Mouse (Mus musculus) adrenal gland, postnatal 10 days (tissue): ENCODE measurements around the gene Olfr239. TPM values are rescaled to one million over a fixed set of nuclear protein-coding genes. Genes with fewer than 3 reads are reported as not detected.
"Not testable (repeated sequence)": the region's sequence is repeated elsewhere in the genome, so short reads cannot be mapped to it uniquely, and the experiment has no call there.

ENCODE experiments used
- DNase-seq: peaks from one replicate; pipeline ENCODE4 v3.0.0; 2021; ENCODE audit warnings: mixed read lengths
- long read RNA-seq, 2 experiments: library from polyadenylated mRNA; stranded (forward); transcript quantifications; one replicate each; pipeline ENCODE4 v2.0.0; 2021
- total RNA-seq, 2 experiments: library from RNA; stranded (reverse); gene quantifications; 2 replicates each; pipeline ENCODE4 v1.2.3; 2021

Olfr239 gene
- not detected for total RNA-seq
- long read RNA-seq, experiment 1 = 0 reads
- long read RNA-seq, experiment 2 = 0 reads

DNA sequence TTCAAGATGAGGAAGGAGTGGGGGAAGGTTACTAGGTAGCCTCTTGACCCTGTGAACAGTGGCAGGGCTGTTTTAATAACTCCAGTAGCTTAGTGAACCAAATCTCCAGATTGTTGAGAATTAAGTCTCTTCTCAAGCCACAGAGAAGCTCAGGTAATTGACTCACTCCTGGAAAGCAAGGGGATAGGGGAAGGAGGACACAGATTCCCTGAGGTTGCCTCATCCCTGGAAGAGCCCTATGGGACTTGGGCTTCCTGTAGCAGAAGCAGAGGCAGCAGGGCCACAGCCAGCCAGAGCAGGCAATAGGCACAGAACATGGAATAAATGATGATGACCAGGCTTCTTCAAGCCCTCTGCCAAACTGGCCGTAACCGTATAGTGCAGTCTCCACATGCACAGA lies at the start of gene Olfr239:
Gene Olfr239, plus strand, starts transcription at position 301 of the 400 bp plus-strand sequence.
- not testable (repeated sequence) for DNase-seq

DNA sequence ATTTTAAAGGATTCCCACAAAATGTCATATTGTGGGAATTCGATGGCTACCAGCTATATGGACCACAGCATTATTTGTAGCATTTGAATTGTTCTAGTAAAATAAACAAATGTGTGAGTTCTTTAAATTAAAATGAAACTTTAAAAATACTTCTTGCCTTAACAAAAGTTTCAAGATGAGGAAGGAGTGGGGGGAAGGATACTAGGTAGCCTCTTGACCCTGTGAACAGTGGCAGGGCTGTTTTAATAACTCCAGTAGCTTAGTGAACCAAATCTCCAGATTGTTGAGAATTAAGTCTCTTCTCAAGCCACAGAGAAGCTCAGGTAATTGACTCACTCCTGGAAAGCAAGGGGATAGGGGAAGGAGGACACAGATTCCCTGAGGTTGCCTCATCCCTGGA lies 23.0 kb upstream of the Olfr239 start, which contains the start of gene Olfr55:
Gene Olfr55, plus strand, starts transcription at position 301 of the 400 bp plus-strand sequence.
- not testable (repeated sequence) for DNase-seq

DNA sequence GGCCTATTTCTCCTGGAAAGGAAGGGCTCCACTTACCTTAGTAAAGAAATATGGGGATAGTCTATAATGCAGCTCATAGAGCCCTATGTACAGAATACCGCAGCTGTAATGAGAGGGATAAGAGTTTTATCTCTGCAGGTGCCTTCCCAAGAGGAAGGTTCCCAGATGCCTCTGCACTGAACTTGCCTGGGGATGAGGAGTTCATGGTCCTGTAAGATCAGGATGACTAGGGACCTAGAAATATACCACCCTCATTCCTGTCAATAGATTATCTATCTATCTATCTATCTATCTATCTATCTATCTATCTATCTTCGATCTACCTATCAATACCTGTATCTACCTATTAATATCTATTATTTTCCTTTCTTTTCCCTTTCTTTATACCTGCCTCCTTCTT lies 30.5 kb downstream of the Olfr239 start, which contains the start of gene Olfr1564:
Gene Olfr1564, minus strand, starts transcription at position 101 of the 400 bp plus-strand sequence.
- DNase-seq = no peak

GRCm38 (mm10) chr17:33236646-33237045 lies 45.5 kb downstream of the Olfr239 start:
- DNase-seq = peak; percentile 3

Other genes with a start within 250 kb of the Olfr239 start
- gene Cyp4f13, start 243.9 kb upstream of the Olfr239 start, total RNA-seq = 10 to 100 TPM; 41.5 to 56.3 TPM
- 1 to 10 TPM; 4.4 TPM for gene Zfp472, start 225.5 kb upstream of the Olfr239 start, total RNA-seq
- gene Zfp952, start 198.2 kb upstream of the Olfr239 start, total RNA-seq = 1 to 10 TPM; 7.6 to 9.9 TPM
- gene Zfp763, start 157.9 kb upstream of the Olfr239 start, total RNA-seq = 1 to 10 TPM; 5.9 to 8.7 TPM
- not detected for gene 4921501E09Rik, start 123.2 kb upstream of the Olfr239 start, total RNA-seq
- 10 to 100 TPM in 1 of 2 experiments, 1 to 10 TPM in 1; 6.3 to 11.1 TPM for gene Zfp563, start 102.0 kb upstream of the Olfr239 start, total RNA-seq
- gene Morc2b, start 51.6 kb upstream of the Olfr239 start, total RNA-seq = under 1 TPM in 1 of 2 experiments, not detected in 1; 0.15 TPM
- gene Olfr55, start 22.9 kb upstream of the Olfr239 start, total RNA-seq = not detected
- gene Olfr1564, start 30.4 kb downstream of the Olfr239 start, total RNA-seq = under 1 TPM in 1 of 2 experiments, not detected in 1; 0.06 TPM
- 10 to 100 TPM in 1 of 2 experiments, 1 to 10 TPM in 1; 6.0 to 11.6 TPM for gene Zfp955a, start 63.8 kb downstream of the Olfr239 start, total RNA-seq
- under 1 TPM in 1 of 2 experiments, not detected in 1; 0.03 TPM for gene Olfr63, start 73.4 kb downstream of the Olfr239 start, total RNA-seq
- 10 to 100 TPM in 1 of 2 experiments, 1 to 10 TPM in 1; 8.9 to 15.2 TPM for gene Zfp955b, start 98.2 kb downstream of the Olfr239 start, total RNA-seq
- 10 to 100 TPM in 1 of 2 experiments, 1 to 10 TPM in 1; 7.8 to 12.9 TPM for gene Zfp81, start 167.6 kb downstream of the Olfr239 start, total RNA-seq
- gene Zfp101, start 203.3 kb downstream of the Olfr239 start, total RNA-seq = 10 to 100 TPM in 1 of 2 experiments, 1 to 10 TPM in 1; 9.2 to 10.6 TPM
- gene Actl9, start 241.6 kb downstream of the Olfr239 start, total RNA-seq = under 1 TPM in 1 of 2 experiments, not detected in 1; 0.18 TPM